Mouse (Mus musculus): Measurements from ENCODE around the gene Coq10a.

DNA sequence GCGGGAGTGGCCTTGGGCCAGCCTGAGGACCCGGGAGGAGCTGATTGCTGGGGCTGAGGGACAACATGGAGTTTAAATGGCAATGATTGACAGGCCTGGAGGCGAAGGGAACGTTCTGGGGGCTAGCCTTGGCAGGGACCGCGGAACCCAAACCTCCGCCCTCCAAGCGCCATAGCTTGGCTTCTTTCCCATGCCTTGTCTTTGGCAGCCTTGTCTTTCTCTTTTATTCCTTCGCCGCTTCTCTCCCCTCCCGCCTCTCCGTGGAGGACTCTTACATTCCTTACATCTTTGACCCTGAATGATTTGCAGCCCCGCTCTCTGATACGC, 43.2 kb upstream of the Coq10a start:
- TF ChIP-seq POLR2A (IDR thresholded peaks at IDR 0.05; ENCODE audit: low read depth, low read length) (no peak), CTCF (IDR thresholded peaks at IDR 0.05; ENCODE audit: extremely low read depth, insufficient read depth, insufficient read length, insufficient replicate concordance) (no peak)
